Mouse (Mus musculus): ENCODE data around the gene Marco.

DNA sequence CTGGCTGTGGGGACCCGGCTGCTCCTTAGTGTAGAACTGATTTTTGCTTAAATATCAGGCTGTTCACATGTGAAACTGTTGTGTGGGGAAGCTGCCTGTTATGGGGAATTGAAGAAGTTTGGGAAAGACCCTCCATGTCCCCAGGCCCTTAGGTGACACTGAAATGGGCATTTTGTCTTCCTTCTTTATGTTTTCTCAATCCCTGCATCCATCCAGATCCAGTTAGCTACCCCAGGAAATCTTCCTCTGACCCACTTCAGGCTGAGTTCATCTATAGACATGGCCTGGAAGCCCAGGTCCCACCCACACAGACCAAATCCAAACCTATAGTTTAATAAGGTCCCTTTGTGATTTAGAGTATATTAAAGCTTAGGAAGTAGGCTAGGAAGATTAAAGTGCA is at the start of gene Marco:
- no peak for TF ChIP-seq POLR2A (IDR thresholded peaks at IDR 0.05; ENCODE audit: low read depth, low read length)
- TF ChIP-seq CTCF (IDR thresholded peaks at IDR 0.05; ENCODE audit: extremely low read depth, insufficient read depth, insufficient read length, insufficient replicate concordance), result no peak

Data from spleen, adult 2 months (tissue).